Mouse (Mus musculus): Measurements from ENCODE around the gene Ankrd24. TPM values are rescaled to one million over a fixed set of nuclear protein-coding genes. Genes with fewer than 3 reads are reported as not detected.
"Not testable (repeated sequence)": the region's sequence is repeated elsewhere in the genome, so short reads cannot be mapped to it uniquely, and the experiment has no call there.

Ankrd24 gene
- total RNA-seq, 4 experiments from 2014 or later: 24.6 to 58.2 (median 46.7) TPM

GRCm38 (mm10) chr10:81645391-81645790 is 17.1 kb downstream of the Ankrd24 start:
- DNase-seq: no peak

DNA sequence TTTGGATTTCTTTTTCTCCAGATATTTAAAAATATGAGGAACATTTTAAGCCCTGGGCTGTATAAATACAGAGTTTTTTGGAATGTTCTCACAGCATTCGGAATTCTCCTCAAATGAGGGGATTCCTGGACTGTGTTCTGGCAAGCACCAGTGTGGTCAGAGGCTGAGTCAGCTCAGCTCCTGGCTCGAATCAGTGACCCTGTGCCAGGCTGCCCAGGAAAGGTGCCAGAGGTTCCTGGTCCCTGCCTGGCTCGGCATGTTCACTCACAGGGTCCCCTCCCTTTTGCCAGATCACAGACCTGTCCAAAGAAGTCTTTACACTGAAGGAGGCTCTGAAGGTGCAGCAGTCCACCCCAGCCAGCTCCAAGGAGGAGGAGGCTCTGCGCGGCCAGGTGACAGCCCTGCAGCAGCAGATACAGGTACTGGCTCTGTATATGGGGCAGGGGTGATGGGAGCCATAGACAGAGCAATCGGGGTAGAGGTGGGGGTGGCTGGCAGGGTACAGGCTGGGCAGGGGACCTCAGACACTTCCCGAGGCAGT is 17.7 kb downstream of the Ankrd24 start:
- DNase-seq: no peak

DNA sequence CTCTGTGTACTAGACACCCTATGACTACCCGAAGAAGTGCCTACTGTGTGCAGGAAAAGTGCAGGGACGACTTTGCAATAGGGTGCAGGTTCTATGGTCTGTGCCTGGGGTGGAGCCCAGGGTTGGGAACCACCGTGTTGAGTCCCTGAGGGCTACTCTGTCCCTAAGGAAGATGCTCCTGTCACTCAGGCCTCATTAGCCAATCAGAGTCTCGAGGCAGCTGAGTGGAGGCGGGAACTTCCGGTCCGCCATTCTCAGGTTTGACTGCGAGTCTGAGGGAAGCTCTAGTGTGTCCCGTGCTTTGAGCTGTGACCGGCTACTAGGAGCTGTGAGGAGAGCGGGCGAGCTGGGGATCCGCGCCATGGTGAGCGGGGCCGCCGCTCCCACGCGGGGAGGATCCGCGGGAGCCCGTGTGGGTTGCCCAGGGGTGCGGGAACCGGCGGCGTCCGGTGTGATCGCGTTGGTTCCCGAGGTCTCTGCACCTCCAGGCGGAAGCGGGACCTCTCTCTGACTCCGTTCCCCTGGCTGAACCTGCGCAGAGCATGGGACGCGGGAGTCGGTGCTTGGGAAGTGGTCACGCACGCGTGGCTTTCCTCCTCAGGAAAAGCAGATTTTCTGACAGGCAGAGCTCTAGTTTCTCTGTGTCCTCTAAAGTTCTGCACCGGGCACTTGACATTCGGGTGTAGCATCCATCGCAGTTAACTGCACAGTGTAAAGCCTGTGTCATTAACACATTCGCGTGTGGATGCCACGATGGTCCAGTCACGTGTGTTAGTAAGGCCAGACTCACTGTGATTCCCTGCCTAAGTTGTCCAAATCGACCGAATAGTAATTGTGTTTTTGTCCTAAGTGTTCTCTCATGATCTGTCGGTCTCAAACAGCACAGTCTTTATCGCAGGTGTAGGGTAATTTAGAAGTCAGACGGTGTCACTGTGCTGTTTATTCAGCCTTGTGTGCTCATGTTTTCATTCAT is 20.7 kb downstream of the Ankrd24 start, which contains the start of gene Gm10778:
TSS of gene Gm10778 (plus strand) at position 257 of the 973 bp plus-strand sequence.
- DNase-seq: peak; percentile 78

GRCm38 (mm10) chr10:81655178-81655577 is 26.8 kb downstream of the Ankrd24 start:
- no peak for DNase-seq

- DNase-seq: no peak
Measured at GRCm38 (mm10) chr10:81656174-81656573, 27.8 kb downstream of the Ankrd24 start.

GRCm38 (mm10) chr10:81687114-81687513 is 58.8 kb downstream of the Ankrd24 start:
- not testable (repeated sequence) for DNase-seq

Other genes starting within 250 kb of the Ankrd24 start
- 10 to 100 TPM; 49.8 to 60.2 (median 55.0) TPM for gene Dohh, start 244.1 kb upstream of the Ankrd24 start, total RNA-seq (2022)
- 1 to 10 TPM in 2 of 4 experiments, under 1 TPM in 2; 0.65 to 2.9 (median 1.0) TPM for gene Gm48551, start 244.1 kb upstream of the Ankrd24 start, total RNA-seq (2022)
- 1 to 10 TPM; 2.0 to 4.2 (median 2.6) TPM for gene Gm48552, start 239.5 kb upstream of the Ankrd24 start, total RNA-seq (2022)
- 1 to 10 TPM in 2 of 4 experiments, under 1 TPM in 2; 0.78 to 2.0 (median 0.96) TPM for gene Smim24, start 235.5 kb upstream of the Ankrd24 start, total RNA-seq (2022)
- 100 to 1,000 TPM; 113 to 191 (median 144) TPM for gene Nfic, start 172.9 kb upstream of the Ankrd24 start, total RNA-seq (2022)
- 1 to 10 TPM in 3 of 4 experiments, under 1 TPM in 1; 0.17 to 2.5 (median 1.7) TPM for gene Celf5, start 145.8 kb upstream of the Ankrd24 start, total RNA-seq (2022)
- gene Ncln, start 132.1 kb upstream of the Ankrd24 start, total RNA-seq (2022): 100 to 1,000 TPM; 115 to 136 (median 123) TPM
- 1 to 10 TPM in 2 of 4 experiments, under 1 TPM in 2; 0.56 to 1.7 (median 0.92) TPM for gene S1pr4, start 128.4 kb upstream of the Ankrd24 start, total RNA-seq (2022)
- 1 to 10 TPM in 3 of 4 experiments, under 1 TPM in 1; 0.70 to 2.2 (median 1.6) TPM for gene Gna15, start 104.3 kb upstream of the Ankrd24 start, total RNA-seq (2022)
- 100 to 1,000 TPM in 2 of 4 experiments, 10 to 100 TPM in 2; 90.2 to 105 (median 98.1) TPM for gene Gna11, start 83.3 kb upstream of the Ankrd24 start, total RNA-seq (2022)
- 1,000 to 10,000 TPM in 3 of 4 experiments, 100 to 1,000 TPM in 1; 989 to 1,424 (median 1,166) TPM for gene Aes, start 69.1 kb upstream of the Ankrd24 start, total RNA-seq (2022)
- 100 to 1,000 TPM in 2 of 4 experiments, 10 to 100 TPM in 2; 50.6 to 211 (median 117) TPM for gene Tle2, start 54.0 kb upstream of the Ankrd24 start, total RNA-seq (2022)
- 100 to 1,000 TPM in 2 of 4 experiments, 10 to 100 TPM in 2; 32.2 to 138 (median 85.6) TPM for gene Tle6, start 27.5 kb upstream of the Ankrd24 start, total RNA-seq (2022)
- 1 to 10 TPM; 1.2 to 1.7 (median 1.3) TPM for gene BC025920, start 22.3 kb upstream of the Ankrd24 start, total RNA-seq (2022)
- gene Sirt6, start 743 bp upstream of the Ankrd24 start, total RNA-seq (2022): 10 to 100 TPM; 14.7 to 34.5 (median 26.5) TPM
- gene Gm10778, start 20.5 kb downstream of the Ankrd24 start, total RNA-seq (2022): 1 to 10 TPM; 1.4 to 4.1 (median 3.7) TPM
- gene Zfp433, start 76.3 kb downstream of the Ankrd24 start, total RNA-seq (2022): 1 to 10 TPM; 4.4 to 9.3 (median 5.5) TPM
- gene Gm3055, start 142.6 kb downstream of the Ankrd24 start, total RNA-seq (2022): 1 to 10 TPM; 3.5 to 9.4 (median 6.3) TPM
- gene Gm4767, start 183.6 kb downstream of the Ankrd24 start, total RNA-seq (2022): 1 to 10 TPM; 1.9 to 3.0 (median 2.5) TPM
- 1 to 10 TPM; 2.5 to 5.6 (median 4.3) TPM for gene Gm32687, start 235.4 kb downstream of the Ankrd24 start, total RNA-seq (2022)

Data from adrenal gland, adult 8-10 months (tissue).